Mouse (Mus musculus) retina, embryonic 14.5 days (tissue): ENCODE measurements around the gene Gm28490.
"Not testable (repeated sequence)": the region's sequence is repeated elsewhere in the genome, so short reads cannot be mapped to it uniquely, and the experiment has no call there.

ENCODE experiments used
- DNase-seq: peaks from one replicate; pipeline ENCODE4 v3.0.0-alpha.2; 2015; ENCODE audit warnings: low spot score

Gm28490 gene

DNA sequence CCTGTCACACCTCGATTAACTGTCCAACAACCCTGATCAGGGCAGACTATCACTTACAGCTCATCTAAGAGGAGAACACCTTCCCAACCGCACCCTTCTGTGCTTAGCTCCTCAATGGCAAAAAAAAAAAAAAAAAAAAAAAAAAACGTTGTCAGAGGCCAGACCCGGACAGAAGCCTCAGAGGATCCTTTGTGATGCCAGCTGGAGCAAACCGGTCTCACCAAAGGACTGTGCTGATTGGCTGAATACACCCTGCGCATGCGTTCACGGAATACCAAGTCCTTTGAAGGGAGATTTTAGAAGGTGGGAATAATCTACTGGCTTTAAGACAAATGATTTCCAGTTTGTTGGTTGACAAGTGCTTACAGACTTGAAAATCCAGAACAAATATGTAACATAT, at the start of gene Gm28490:
Gene Gm28490 (minus strand): TSS at position 101 of the 400 bp plus-strand sequence.
- not testable (repeated sequence) for DNase-seq
